Mouse (Mus musculus) heart, embryonic 10.5 days (tissue): ENCODE measurements around the gene March6. TPM values are rescaled to one million over a fixed set of nuclear protein-coding genes. Genes with fewer than 3 reads are reported as not detected.
A peak's percentile ranks its signal among the peaks of the same experiment; 100 is the strongest.

Source experiments
- DNase-seq: peaks from one replicate; pipeline ENCODE4 v3.0.0-alpha.2; 2017; ENCODE audit warnings: low spot score
- H3K27ac ChIP-seq: fragments of 300-500 bp; sonication (generic); 2 replicates; pipeline ENCODE4 v1.5.1; 2016; ENCODE audit warnings: mild to moderate bottlenecking
- H3K27me3 ChIP-seq: fragments of 300-500 bp; sonication (generic); 2 replicates; pipeline ENCODE4 v1.6.1; 2016; ENCODE audit warnings: mild to moderate bottlenecking; ENCODE audit not compliant: poor library complexity, insufficient read depth, severe bottlenecking
- H3K36me3 ChIP-seq: fragments of 300-500 bp; sonication (generic); 2 replicates; pipeline ENCODE4 v1.6.1; 2016; ENCODE audit warnings: mild to moderate bottlenecking, moderate library complexity
- H3K4me1 ChIP-seq: fragments of 300-500 bp; sonication (generic); 2 replicates; pipeline ENCODE4 v1.6.1; 2016; ENCODE audit warnings: mild to moderate bottlenecking
- H3K4me3 ChIP-seq: fragments of 300-500 bp; sonication (generic); 2 replicates; pipeline ENCODE4 v1.5.1; 2016; ENCODE audit warnings: mild to moderate bottlenecking, moderate library complexity
- H3K9me3 ChIP-seq: fragments of 300-500 bp; sonication (generic); 2 replicates; pipeline ENCODE4 v1.6.1; 2016; ENCODE audit warnings: mild to moderate bottlenecking, moderate library complexity
- WGBS: fragments of 180-500 bp; shearing (Covaris S2); methylation state at CpG from one replicate; pipeline ENCODE4 v1.1.7; 2016; 5-methylcytosine and 5-hydroxymethylcytosine counted together
- polyA plus RNA-seq: library from polyadenylated mRNA; unstranded; fragments of >200 nt; fragmentation: Nextera tagmentation; extraction: Ambion mirVana; gene quantifications from 2 replicates; pipeline ENCODE4 v1.2.1, GENCODE M21; 2016

Gene March6
- polyA plus RNA-seq, 1 experiment from 2014 or later = 30.5 TPM

- Histone ChIP-seq H3K4me1 (peaks cover 36% of the 10 kb centered on the region), H3K27me3 (no peaks in the 10 kb centered on the region), H3K4me3 (no peak overlapping the region), H3K36me3 (no peaks in the 10 kb centered on the region), H3K9me3 (no peaks in the 10 kb centered on the region), H3K27ac (no peak overlapping the region)
- 83% methylated on average over 2 of the region's 2 CpGs for WGBS
- DNase-seq = peak; percentile 54
Observed at GRCm38 (mm10) chr15:31537706-31538105, 6.9 kb upstream of the March6 start.

GRCm38 (mm10) chr15:31536051-31536737, 5.3 kb upstream of the March6 start:
- Histone ChIP-seq H3K27me3 (no peaks in the 10 kb centered on the region), H3K4me3 (no peak overlapping the region), H3K27ac (0 out of 2 replicates have a peak overlapping the region, but pooled peaks have one; percentile 22), H3K4me1 (peaks cover 26% of the 10 kb centered on the region), H3K9me3 (no peaks in the 10 kb centered on the region), H3K36me3 (no peaks in the 10 kb centered on the region)
- DNase-seq = no peak
- WGBS = 43% methylated on average over 7 of the region's 7 CpGs

GRCm38 (mm10) chr15:31535259-31535855, 4.5 kb upstream of the March6 start:
- 41% methylated on average over 8 of the region's 8 CpGs for WGBS
- H3K4me3 ChIP-seq = no peak overlapping the region

GRCm38 (mm10) chr15:31534421-31535258, 3.8 kb upstream of the March6 start:
- H3K4me1 ChIP-seq = peaks cover 16% of the 10 kb centered on the region
- H3K36me3 ChIP-seq = no peaks in the 10 kb centered on the region
- no peaks in the 10 kb centered on the region for H3K27me3 ChIP-seq
- H3K9me3 ChIP-seq = no peaks in the 10 kb centered on the region
- 78% methylated on average over 7 of the region's 7 CpGs for WGBS
- no peak overlapping the region for H3K4me3 ChIP-seq
- peak; percentile 65 for DNase-seq
- H3K27ac ChIP-seq = no peak overlapping the region

More at GRCm38 (mm10) chr15:31535259-31535855, 4.5 kb upstream of the March6 start:
- Histone ChIP-seq H3K27ac (0 out of 2 replicates have a peak overlapping the region, but pooled peaks have one; percentile 10), H3K27me3 (no peaks in the 10 kb centered on the region), H3K4me1 (peaks cover 22% of the 10 kb centered on the region), H3K36me3 (no peaks in the 10 kb centered on the region), H3K9me3 (no peaks in the 10 kb centered on the region)
- DNase-seq = peak; percentile 62

GRCm38 (mm10) chr15:31533529-31533928, 2.7 kb upstream of the March6 start:
- Histone ChIP-seq H3K4me1 (peaks cover 19% of the 10 kb centered on the region), H3K4me3 (no peak overlapping the region), H3K36me3 (no peaks in the 10 kb centered on the region), H3K27ac (no peak overlapping the region), H3K27me3 (no peaks in the 10 kb centered on the region), H3K9me3 (no peaks in the 10 kb centered on the region)
- DNase-seq = no peak
- 88% methylated on average over 2 of the region's 2 CpGs for WGBS

GRCm38 (mm10) chr15:31532331-31533021, 1.6 kb upstream of the March6 start:
- Histone ChIP-seq H3K4me1 (peaks cover 19% of the 10 kb centered on the region), H3K27ac (no peak overlapping the region), H3K4me3 (no peak overlapping the region), H3K36me3 (peaks cover 1% of the 10 kb centered on the region; the same call in 1 of the 2 replicates), H3K9me3 (no peaks in the 10 kb centered on the region), H3K27me3 (no peaks in the 10 kb centered on the region)
- WGBS = 93% methylated on average over 2 of the region's 2 CpGs
- DNase-seq = no peak

- 21% methylated on average over 16 of the region's 16 CpGs for WGBS
- peak overlapping the region; percentile 94 for H3K4me3 ChIP-seq
- no peaks in the 10 kb centered on the region for H3K9me3 ChIP-seq
Observed at GRCm38 (mm10) chr15:31531446-31532330, 835 bp upstream of the March6 start.

GRCm38 (mm10) chr15:31529811-31530658, 818 bp downstream of the March6 start:
- peaks cover 13% of the 10 kb centered on the region for H3K4me1 ChIP-seq
- H3K27me3 ChIP-seq = no peaks in the 10 kb centered on the region
- H3K27ac ChIP-seq = peak overlapping the region; percentile 98
- H3K36me3 ChIP-seq = peaks cover 5% of the 10 kb centered on the region; the same call in 1 of the 2 replicates
- DNase-seq = peak; percentile 81
- H3K4me3 ChIP-seq = peak overlapping the region; percentile 94
- WGBS = 1% methylated on average over 56 of the region's 56 CpGs
- H3K9me3 ChIP-seq = no peaks in the 10 kb centered on the region

More at GRCm38 (mm10) chr15:31531446-31532330, 835 bp upstream of the March6 start:
- peaks cover 5% of the 10 kb centered on the region; the same call in 1 of the 2 replicates for H3K36me3 ChIP-seq
- peak overlapping the region; percentile 98 for H3K27ac ChIP-seq
- H3K4me1 ChIP-seq = peaks cover 19% of the 10 kb centered on the region
- no peak for DNase-seq
- no peaks in the 10 kb centered on the region for H3K27me3 ChIP-seq

- Histone ChIP-seq H3K27ac (no peak overlapping the region), H3K27me3 (no peaks in the 10 kb centered on the region), H3K4me1 (peaks cover 20% of the 10 kb centered on the region), H3K4me3 (peak overlapping the region; percentile 94), H3K36me3 (peaks cover 5% of the 10 kb centered on the region; the same call in 1 of the 2 replicates), H3K9me3 (no peaks in the 10 kb centered on the region)
- WGBS = 49% methylated on average over 6 of the region's 6 CpGs
- no peak for DNase-seq
Observed at GRCm38 (mm10) chr15:31529103-31529502, 1.8 kb downstream of the March6 start.

GRCm38 (mm10) chr15:31528477-31528876, 2.4 kb downstream of the March6 start:
- Histone ChIP-seq H3K27me3 (no peaks in the 10 kb centered on the region), H3K9me3 (no peaks in the 10 kb centered on the region), H3K27ac (no peak overlapping the region), H3K4me3 (no peak overlapping the region), H3K4me1 (peaks cover 25% of the 10 kb centered on the region), H3K36me3 (peaks cover 5% of the 10 kb centered on the region; the same call in 1 of the 2 replicates)
- WGBS = 91% methylated on average over 4 of the region's 4 CpGs
- no peak for DNase-seq

GRCm38 (mm10) chr15:31526463-31526862, 4.4 kb downstream of the March6 start:
- H3K27ac ChIP-seq = no peak overlapping the region
- peaks cover 31% of the 10 kb centered on the region; the same call in 1 of the 2 replicates for H3K4me1 ChIP-seq
- WGBS = 91% methylated on average over 1 of the region's 1 CpGs
- H3K27me3 ChIP-seq = no peaks in the 10 kb centered on the region
- no peak overlapping the region for H3K4me3 ChIP-seq
- H3K9me3 ChIP-seq = no peaks in the 10 kb centered on the region
- DNase-seq = no peak
- H3K36me3 ChIP-seq = peaks cover 5% of the 10 kb centered on the region; the same call in 1 of the 2 replicates
